Mouse (Mus musculus) cerebellum, postnatal 10 days (tissue): ENCODE measurements at regions not wholly inside any gene's neighbourhood (a gene's known extent, or its start where the extent isn't known, plus 50 kb on each side); places are given as distances from the start of the nearest gene placed in this dataset.

Source experiments
- DNase-seq, 2 experiments: peaks; one replicate each; pipeline ENCODE4 v3.0.0; 2021; ENCODE audit warnings: mixed read lengths in 2 of 2

- DNase-seq, result peak; percentile 24 to 39
These were observed 91.0 kb upstream of the Gjb6 start for GRCm38 (mm10) chr14:57224381-57224780.

- DNase-seq, result no peak
These were observed 86.9 kb upstream of the Gjb6 start for GRCm38 (mm10) chr14:57220343-57220742.

GRCm38 (mm10) chr14:57219643-57220042 is 86.2 kb upstream of the Gjb6 start:
- no peak for DNase-seq

GRCm38 (mm10) chr14:57219097-57219618 is 85.7 kb upstream of the Gjb6 start:
- no peak for DNase-seq

- no peak for DNase-seq
These were observed 54.4 kb upstream of the Gjb6 start for GRCm38 (mm10) chr14:57187814-57188213.
